Mouse (Mus musculus) cortical plate, adult 2 months (tissue): ENCODE results near the gene Fam189a1.

Experiments
- CTCF ChIP-seq: fragments of 200-500 bp; IDR thresholded peaks from 2 replicates; pipeline ENCODE4 v1.5.1; 2011; ENCODE audit warnings: mild to moderate bottlenecking, control low read depth, low read length; ENCODE audit not compliant: insufficient read depth; ENCODE audit errors: extremely low read depth
- POLR2A ChIP-seq: fragments of 200-500 bp; IDR thresholded peaks from 2 replicates; pipeline ENCODE4 v1.6.1; 2011; ENCODE audit warnings: mild to moderate bottlenecking, low read length, control low read depth; ENCODE audit not compliant: insufficient read depth; ENCODE audit errors: extremely low read depth

DNA sequence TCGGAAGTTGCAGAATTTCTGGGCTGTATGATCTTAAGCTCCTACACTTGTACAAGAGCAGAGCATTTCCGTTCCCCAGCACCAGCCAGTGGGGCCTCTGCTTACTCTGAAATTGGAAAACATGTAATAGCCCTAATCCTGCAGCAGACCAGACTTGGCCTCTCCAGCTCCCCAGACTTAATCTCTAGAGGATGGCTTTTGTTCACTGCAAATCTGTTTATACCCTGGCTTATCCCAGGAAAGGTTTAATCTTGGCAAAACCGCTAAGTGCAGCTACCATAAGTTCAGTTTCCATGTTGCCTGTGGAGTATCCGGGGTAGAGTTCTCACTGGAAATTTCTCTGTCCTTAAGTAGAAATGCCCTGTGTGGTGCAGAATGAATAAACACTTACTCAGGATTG lies 448.2 kb downstream of the Fam189a1 start:
- TF ChIP-seq CTCF, result no peak
- no peak for TF ChIP-seq POLR2A
